Mouse (Mus musculus) left cerebral cortex, adult 2 months (tissue): ENCODE measurements around the gene Ccnd1. TPM values are rescaled to one million over a fixed set of nuclear protein-coding genes. Genes with fewer than 3 reads are reported as not detected.

Experiments used
- DNase-seq, 2 experiments: peaks; one replicate each; pipeline ENCODE4 v3.0.0; 2021 to 2022; ENCODE audit warnings: low spot score in 2 of 2, mixed read lengths in 1 of 2; ENCODE audit errors: extremely low spot score in 1 of 2
- H3K27ac ChIP-seq: fragments of 200-600 bp; 2 replicates; pipeline ENCODE4 v1.8.1; 2022
- H3K4me3 ChIP-seq: fragments of 200-600 bp; 2 replicates; pipeline ENCODE4 v1.8.1; 2022
- CTCF ChIP-seq: fragments of 200-600 bp; IDR thresholded peaks from 2 replicates; pipeline ENCODE4 v1.8.1; 2022; ENCODE audit warnings: antibody characterized with exemption, mild to moderate bottlenecking, moderate library complexity
- intact Hi-C: fragments of 180-260 bp; cut with DNase I; formaldehyde crosslinking; loops from one replicate; pipeline ENCODE4 v1.15.1; 2025
- total RNA-seq, 2 experiments: library from RNA; stranded (reverse); gene quantifications; 2 replicates each; pipeline ENCODE4 v1.2.3; 2021

Gene Ccnd1
- total RNA-seq, 2 experiments from 2014 or later, result 57.0 to 57.7 TPM

DNA sequence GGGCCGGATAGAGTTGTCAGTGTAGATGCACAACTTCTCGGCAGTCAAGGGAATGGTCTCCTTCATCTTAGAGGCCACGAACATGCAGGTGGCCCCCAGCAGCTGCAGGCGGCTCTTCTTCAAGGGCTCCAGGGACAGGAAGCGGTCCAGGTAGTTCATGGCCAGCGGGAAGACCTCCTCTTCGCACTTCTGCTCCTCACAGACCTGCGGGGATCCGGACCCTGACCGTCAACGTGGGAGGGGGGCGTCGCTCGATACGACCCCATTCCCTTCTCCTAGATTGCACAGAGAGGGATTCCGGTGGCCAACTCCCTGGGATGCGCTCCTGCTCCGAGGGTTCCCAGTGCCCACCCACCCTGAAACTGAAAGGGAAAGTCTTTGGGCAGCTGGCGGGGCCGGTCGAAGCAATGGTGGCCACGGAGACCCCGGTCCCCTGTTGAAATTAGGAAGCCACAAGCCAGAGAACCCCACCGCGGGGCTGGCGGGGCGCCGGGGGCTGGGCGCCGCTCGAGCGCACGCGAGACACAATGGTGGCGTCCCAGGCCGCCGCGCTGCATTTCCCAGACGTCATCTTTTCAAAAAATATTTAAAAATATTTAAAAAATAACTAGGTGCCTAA, 1.7 kb downstream of the Ccnd1 start:
- no peak for DNase-seq
- H3K27ac ChIP-seq, result peak overlapping the region; percentile 82
- peak overlapping the region; percentile 61 for H3K4me3 ChIP-seq
- intact Hi-C loops, result loop anchor here (1.0 to 2.0 kb wide), 3 partner anchors 177 to 305 kb away; no protein-coding TSS in a partner anchor
- no peak for TF ChIP-seq CTCF

GRCm38 (mm10) chr7:144937490-144937889, 2.2 kb downstream of the Ccnd1 start:
- H3K27ac ChIP-seq, result peak overlapping the region; percentile 82
- peak overlapping the region; percentile 61 for H3K4me3 ChIP-seq
- DNase-seq, result peak; percentile 87 to 93
- intact Hi-C loops, result loop anchor here (1.0 to 2.0 kb wide), 2 partner anchors 259 to 306 kb away; no protein-coding TSS in a partner anchor
- peak; percentile 99 for TF ChIP-seq CTCF

DNA sequence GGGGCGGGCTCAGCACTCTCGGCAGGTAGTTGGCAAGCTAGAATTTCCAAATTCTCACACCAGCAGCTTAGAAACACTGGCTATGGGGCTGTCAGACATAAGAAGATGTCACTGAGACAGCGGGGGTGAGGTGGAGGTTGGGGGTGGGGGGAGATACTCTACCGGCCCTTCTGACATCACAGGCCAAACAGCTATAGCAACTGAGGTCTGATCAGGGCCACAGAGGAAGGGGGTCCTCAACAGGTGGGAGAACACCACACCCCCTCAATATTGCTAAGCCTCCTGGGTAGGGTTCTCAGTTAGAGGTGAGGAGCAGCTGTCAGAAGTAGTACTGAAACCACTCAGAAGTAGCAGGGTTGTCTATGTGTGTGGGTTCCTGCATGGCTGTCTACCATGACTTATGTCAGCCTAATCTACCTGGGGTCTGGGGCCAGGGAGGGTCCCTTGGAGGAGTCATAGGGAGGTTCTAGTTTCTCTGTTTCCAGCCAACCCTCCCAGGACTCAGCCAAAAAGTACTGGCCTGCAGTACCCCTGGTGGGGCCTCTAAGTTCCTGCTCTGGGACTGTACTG, 3.3 kb downstream of the Ccnd1 start:
- intact Hi-C loops, result loop anchor here (2.0 kb wide), 1 partner anchor 260 kb away; no protein-coding TSS in a partner anchor
- no peak overlapping the region for H3K4me3 ChIP-seq
- H3K27ac ChIP-seq, result no peak overlapping the region
- DNase-seq, result no peak
- no peak for TF ChIP-seq CTCF

GRCm38 (mm10) chr7:144935563-144935962, 4.2 kb downstream of the Ccnd1 start:
- TF ChIP-seq CTCF, result peak; percentile 62
- H3K4me3 ChIP-seq, result no peak overlapping the region
- H3K27ac ChIP-seq, result no peak overlapping the region
- peak in 1 of 2 experiments; percentile 47 for DNase-seq
- intact Hi-C loops, result no loop called here

GRCm38 (mm10) chr7:144934901-144935300, 4.8 kb downstream of the Ccnd1 start:
- DNase-seq, result no peak
- Histone ChIP-seq H3K4me3 (no peak overlapping the region), H3K27ac (no peak overlapping the region)
- intact Hi-C loops, result no loop called here
- TF ChIP-seq CTCF, result no peak

GRCm38 (mm10) chr7:144933796-144934195, 5.9 kb downstream of the Ccnd1 start:
- TF ChIP-seq CTCF, result no peak
- Histone ChIP-seq H3K4me3 (no peak overlapping the region), H3K27ac (no peak overlapping the region)
- no peak for DNase-seq
- intact Hi-C loops, result no loop called here

DNA sequence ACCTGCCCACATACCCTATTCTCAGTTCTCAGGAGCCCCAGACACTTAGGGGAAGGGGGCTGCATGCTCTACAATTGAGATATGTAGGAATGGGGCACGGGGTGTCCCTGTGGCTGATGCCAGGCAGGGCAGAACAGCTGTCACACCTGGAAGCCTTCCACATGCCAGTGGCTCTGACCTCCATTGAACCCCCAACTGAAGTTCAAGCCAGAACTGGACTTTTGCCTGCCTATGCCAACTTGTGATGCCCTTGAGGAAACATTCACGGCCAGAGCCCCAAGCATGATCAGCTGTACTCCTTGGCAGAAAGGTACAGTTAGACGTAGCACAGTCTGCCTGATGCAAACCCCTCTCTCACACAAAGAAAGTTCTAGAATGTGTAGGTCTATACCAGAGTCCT, 6.4 kb downstream of the Ccnd1 start:
- Histone ChIP-seq H3K27ac (no peak overlapping the region), H3K4me3 (no peak overlapping the region)
- intact Hi-C loops, result no loop called here
- TF ChIP-seq CTCF, result no peak
- no peak for DNase-seq

DNA sequence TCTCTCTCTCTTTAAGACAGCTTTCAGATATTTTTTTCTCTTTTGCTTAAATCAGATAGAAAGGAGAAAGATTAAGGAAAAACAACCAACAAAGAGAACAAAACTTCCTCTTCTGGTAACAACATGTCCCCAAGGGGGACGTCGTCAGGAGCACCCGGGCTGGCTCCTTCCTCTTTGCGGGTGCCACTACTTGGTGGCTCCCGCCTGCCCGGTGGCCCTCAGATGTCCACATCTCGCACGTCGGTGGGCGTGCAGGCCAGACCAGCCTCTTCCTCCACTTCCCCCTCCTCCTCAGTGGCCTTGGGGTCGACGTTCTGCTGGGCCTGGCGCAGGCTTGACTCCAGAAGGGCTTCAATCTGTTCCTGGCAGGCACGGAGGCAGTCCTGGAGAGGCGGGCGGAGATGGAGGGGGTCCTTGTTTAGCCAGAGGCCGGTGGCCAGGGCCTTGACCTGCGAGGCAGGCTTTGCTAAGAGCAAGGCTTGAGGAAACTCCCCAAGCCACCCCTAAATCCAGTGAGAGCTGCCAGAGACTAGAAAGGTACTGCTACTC, 7.3 kb downstream of the Ccnd1 start:
- Histone ChIP-seq H3K4me3 (no peak overlapping the region), H3K27ac (no peak overlapping the region; the same call in 1 of the 2 replicates)
- intact Hi-C loops, result no loop called here
- no peak for DNase-seq
- no peak for TF ChIP-seq CTCF

DNA sequence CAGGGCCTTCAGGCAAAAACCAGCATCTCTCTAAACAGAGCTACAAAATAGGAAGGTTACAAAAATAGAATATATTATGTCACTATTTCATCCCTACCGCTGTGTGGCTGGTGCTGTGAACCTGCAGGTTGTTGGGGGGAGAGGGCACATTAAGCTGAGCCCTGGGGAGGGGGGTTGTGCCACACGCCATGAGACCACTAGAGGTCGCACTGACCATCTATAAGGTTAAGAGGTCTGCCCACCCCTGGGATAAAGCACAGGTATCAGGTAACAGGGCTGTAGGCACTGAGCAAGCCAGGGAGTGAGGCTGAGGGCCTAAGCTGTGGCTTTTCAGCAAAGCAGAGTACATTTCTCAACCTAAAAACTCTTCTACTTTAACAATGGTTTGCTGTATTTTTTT, 7.9 kb downstream of the Ccnd1 start:
- no peak overlapping the region for H3K4me3 ChIP-seq
- TF ChIP-seq CTCF, result peak; percentile 52
- DNase-seq, result no peak
- no peak overlapping the region for H3K27ac ChIP-seq
- intact Hi-C loops, result no loop called here

GRCm38 (mm10) chr7:144929931-144930330, 9.8 kb downstream of the Ccnd1 start:
- no peak for TF ChIP-seq CTCF
- Histone ChIP-seq H3K27ac (no peak overlapping the region), H3K4me3 (no peak overlapping the region)
- DNase-seq, result no peak
- intact Hi-C loops, result no loop called here

- intact Hi-C loops, result no loop called here
- Histone ChIP-seq H3K27ac (no peak overlapping the region), H3K4me3 (no peak overlapping the region)
- no peak for DNase-seq
- no peak for TF ChIP-seq CTCF
Observed at GRCm38 (mm10) chr7:144929506-144929905, 10.2 kb downstream of the Ccnd1 start.

- no peak for TF ChIP-seq CTCF
- intact Hi-C loops, result no loop called here
- DNase-seq, result no peak
- Histone ChIP-seq H3K27ac (no peak overlapping the region), H3K4me3 (no peak overlapping the region)
Observed at GRCm38 (mm10) chr7:144928889-144929210, 10.9 kb downstream of the Ccnd1 start.
